Mouse (Mus musculus): ENCODE measurements around the gene Eipr1.

- TF ChIP-seq USF1 (IDR thresholded peaks at IDR 0.05; ENCODE audit: low read depth, low read length) (no peak), ZC3H11A (IDR thresholded peaks at IDR 0.05; ENCODE audit: low read depth, low read length) (no peak), CTCF (conservative IDR thresholded peaks at IDR 0.05 in 1 of 2, IDR thresholded peaks at IDR 0.05 in 1 of 2; ENCODE audit: low read depth in 2 of 2, low read length in 2 of 2) (no peak), POLR2A (IDR thresholded peaks at IDR 0.05; ENCODE audit: low read depth, low read length) (no peak), JUND (conservative IDR thresholded peaks at IDR 0.05; ENCODE audit: low read depth, low read length) (no peak), JUN (IDR thresholded peaks at IDR 0.05; ENCODE audit: insufficient read depth, low read depth, low read length) (no peak), TCF12 (IDR thresholded peaks at IDR 0.05; ENCODE audit: low read depth, low read length) (no peak), ZMIZ1 (IDR thresholded peaks at IDR 0.05; ENCODE audit: low read depth, low read length) (no peak), CHD2 (IDR thresholded peaks at IDR 0.05; ENCODE audit: low read length) (no peak), EP300 (IDR thresholded peaks at IDR 0.05; ENCODE audit: low read length) (no peak), SIN3A (IDR thresholded peaks at IDR 0.05; ENCODE audit: low read length) (no peak)
These were observed 82.7 kb downstream of the Eipr1 start for GRCm38 (mm10) chr12:28834266-28834665.

All from CH12.LX (cell line).